Mouse (Mus musculus) C2C12 (cell line): ENCODE measurements around the gene Rsph6a. TPM values are rescaled to one million over a fixed set of nuclear protein-coding genes. Genes with fewer than 3 reads are reported as not detected.

Source experiments
- H3K27me3 ChIP-seq: one replicate; pipeline ENCODE4 v1.6.1; 2011; ENCODE audit not compliant: control insufficient read depth, insufficient read depth, insufficient read length
- H3K36me3 ChIP-seq: one replicate; pipeline ENCODE4 v1.6.1; 2011; ENCODE audit not compliant: control insufficient read depth, insufficient read depth
- H3K4me3 ChIP-seq: one replicate; pipeline ENCODE4 v1.5.1; 2011; ENCODE audit warnings: mild to moderate bottlenecking, control low read depth; ENCODE audit not compliant: poor library complexity, insufficient read depth, severe bottlenecking
- H3K79me2 ChIP-seq: one replicate; pipeline ENCODE4 v1.6.1; 2011; ENCODE audit not compliant: control insufficient read depth, insufficient read depth
- H3K79me3 ChIP-seq: one replicate; pipeline ENCODE4 v1.6.1; 2011; ENCODE audit warnings: low read depth, control low read depth
- H3ac ChIP-seq: one replicate; pipeline ENCODE3; 2011; ENCODE audit warnings: low read depth; ENCODE audit not compliant: control insufficient read depth, insufficient read length
- CEBPB ChIP-seq: IDR thresholded peaks from one replicate; pipeline ENCODE4 v1.6.1; 2011; ENCODE audit warnings: low read depth, mild to moderate bottlenecking, control low read depth, moderate library complexity
- CTCF ChIP-seq: IDR thresholded peaks from one replicate; pipeline ENCODE4 v1.5.1; 2011; ENCODE audit not compliant: control insufficient read depth, insufficient read depth, insufficient read length
- FOSL1 ChIP-seq: IDR thresholded peaks from one replicate; pipeline ENCODE4 v1.8.0; 2011; ENCODE audit warnings: mild to moderate bottlenecking, low read length; ENCODE audit not compliant: poor library complexity, insufficient read depth, severe bottlenecking
- MAX ChIP-seq: IDR thresholded peaks from one replicate; pipeline ENCODE4 v1.6.1; 2011; ENCODE audit warnings: mild to moderate bottlenecking, control low read depth
- MYOD1 ChIP-seq: IDR thresholded peaks from one replicate; pipeline ENCODE4 v1.6.1; 2011; ENCODE audit warnings: low read depth; ENCODE audit not compliant: control insufficient read depth, insufficient read length
- MYOG ChIP-seq: IDR thresholded peaks from one replicate; pipeline ENCODE4 v1.6.1; 2011; ENCODE audit not compliant: control insufficient read depth, insufficient read length; ENCODE audit errors: extremely low read depth
- USF1 ChIP-seq: IDR thresholded peaks from one replicate; pipeline ENCODE4 v1.6.1; 2011; ENCODE audit warnings: low read depth, mild to moderate bottlenecking, control low read depth, moderate library complexity
- polyA plus RNA-seq: library from polyadenylated mRNA; unstranded; fragments of >200 nt; fragmentation: generic; extraction: Trizol; gene quantifications from one replicate; pipeline ENCODE4 v1.2.1, GENCODE M21; 2012; ENCODE audit warnings: missing spikeins

Gene Rsph6a
- polyA plus RNA-seq, 1 experiment: 0.09 TPM

GRCm38 (mm10) chr7:19050172-19050571 lies 4.3 kb upstream of the Rsph6a start:
- Histone ChIP-seq H3K79me2 (no peaks in the 10 kb centered on the region), H3K27me3 (no peaks in the 10 kb centered on the region), H3K36me3 (peaks cover 22% of the 10 kb centered on the region), H3ac (no peak overlapping the region), H3K79me3 (no peaks in the 10 kb centered on the region), H3K4me3 (no peak overlapping the region)
- TF ChIP-seq MAX (no peak), FOSL1 (no peak), USF1 (no peak), CEBPB (no peak), CTCF (no peak), MYOD1 (no peak), MYOG (no peak)

DNA sequence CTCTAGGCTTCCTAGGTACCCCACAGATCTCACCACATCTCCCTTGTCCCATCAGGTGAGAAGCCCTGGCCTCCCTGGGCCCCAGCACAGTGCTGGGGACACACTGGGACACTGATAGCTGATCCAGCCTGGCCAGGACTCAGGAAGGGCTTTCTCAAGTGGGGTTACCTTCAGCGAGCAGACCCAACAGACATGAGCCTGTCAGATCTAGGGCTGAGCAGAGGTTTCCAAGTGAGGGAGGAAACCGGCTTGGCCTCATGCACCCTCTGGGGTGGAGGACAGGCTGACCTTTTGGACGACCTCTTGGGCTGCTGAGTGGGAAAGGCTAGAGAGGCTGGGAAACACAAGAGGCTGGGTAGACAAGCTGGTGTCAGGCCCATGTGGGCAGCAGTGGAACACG lies 3.3 kb upstream of the Rsph6a start:
- no peak overlapping the region for H3K4me3 ChIP-seq
- H3ac ChIP-seq: no peak overlapping the region
- no peak for TF ChIP-seq MYOD1
- no peak for TF ChIP-seq CEBPB
- TF ChIP-seq FOSL1: no peak
- TF ChIP-seq CTCF: no peak
- no peak for TF ChIP-seq MYOG
- no peak for TF ChIP-seq MAX
- no peak for TF ChIP-seq USF1
- H3K79me2 ChIP-seq: no peaks in the 10 kb centered on the region
- H3K36me3 ChIP-seq: peaks cover 22% of the 10 kb centered on the region
- H3K79me3 ChIP-seq: no peaks in the 10 kb centered on the region
- no peaks in the 10 kb centered on the region for H3K27me3 ChIP-seq

DNA sequence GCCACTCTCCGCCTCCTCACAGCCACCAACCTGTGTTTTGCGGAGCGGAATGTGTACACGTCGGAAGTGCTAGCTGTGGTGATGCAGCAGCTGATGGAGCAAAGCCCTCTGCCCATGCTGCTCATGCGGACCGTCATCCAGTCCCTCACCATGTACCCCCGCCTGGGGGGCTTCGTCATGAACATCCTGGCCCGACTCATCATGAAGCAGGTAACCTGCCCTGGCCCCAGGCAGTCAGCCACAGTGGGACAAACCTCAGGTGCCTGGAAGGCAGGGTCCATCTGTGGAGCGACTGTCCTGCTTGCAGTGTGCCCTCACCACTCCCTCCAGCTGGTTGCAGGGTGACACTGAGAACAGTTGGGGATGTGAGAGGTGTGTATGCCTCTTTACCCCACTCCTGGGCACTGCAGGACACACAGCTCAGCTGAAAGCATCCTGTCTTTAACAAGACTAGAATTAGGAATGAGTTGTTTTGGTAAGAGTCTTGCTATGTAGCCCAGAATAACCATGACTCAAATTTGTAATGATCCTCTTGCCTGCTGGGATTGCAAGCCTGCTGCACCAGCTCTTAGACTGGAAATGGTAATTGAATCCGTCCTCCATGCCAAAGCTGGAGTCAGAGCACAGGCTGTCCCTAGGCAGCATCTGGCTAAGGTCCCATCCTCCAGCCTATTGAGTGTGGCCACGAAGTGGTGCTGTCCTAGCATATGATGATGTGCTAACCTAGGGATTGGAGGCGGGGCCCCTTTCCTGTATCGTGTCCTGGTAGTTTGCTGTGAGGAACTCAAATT lies 1.9 kb upstream of the Rsph6a start:
- Histone ChIP-seq H3K79me3 (no peaks in the 10 kb centered on the region), H3K36me3 (peaks cover 14% of the 10 kb centered on the region), H3K79me2 (no peaks in the 10 kb centered on the region), H3K27me3 (no peaks in the 10 kb centered on the region), H3K4me3 (no peak overlapping the region), H3ac (no peak overlapping the region)
- TF ChIP-seq MYOD1: no peak
- TF ChIP-seq USF1: no peak
- TF ChIP-seq FOSL1: no peak
- TF ChIP-seq CEBPB: no peak
- no peak for TF ChIP-seq MYOG
- TF ChIP-seq CTCF: no peak
- TF ChIP-seq MAX: no peak

GRCm38 (mm10) chr7:19053136-19053532 lies 1.4 kb upstream of the Rsph6a start:
- TF ChIP-seq MAX (no peak), USF1 (no peak)
- peaks cover 14% of the 10 kb centered on the region for H3K36me3 ChIP-seq
- no peaks in the 10 kb centered on the region for H3K27me3 ChIP-seq

GRCm38 (mm10) chr7:19054777-19055076 lies 237 bp downstream of the Rsph6a start:
- TF ChIP-seq MYOD1 (no peak), MAX (no peak), FOSL1 (no peak), CEBPB (no peak), MYOG (no peak), USF1 (no peak), CTCF (no peak)
- Histone ChIP-seq H3K4me3 (no peak overlapping the region), H3K27me3 (no peaks in the 10 kb centered on the region), H3K36me3 (peaks cover 11% of the 10 kb centered on the region), H3K79me2 (no peaks in the 10 kb centered on the region), H3ac (no peak overlapping the region), H3K79me3 (no peaks in the 10 kb centered on the region)

More at GRCm38 (mm10) chr7:19053136-19053532, 1.4 kb upstream of the Rsph6a start:
- Histone ChIP-seq H3K79me2 (no peaks in the 10 kb centered on the region), H3K4me3 (no peak overlapping the region), H3ac (no peak overlapping the region), H3K79me3 (no peaks in the 10 kb centered on the region)

DNA sequence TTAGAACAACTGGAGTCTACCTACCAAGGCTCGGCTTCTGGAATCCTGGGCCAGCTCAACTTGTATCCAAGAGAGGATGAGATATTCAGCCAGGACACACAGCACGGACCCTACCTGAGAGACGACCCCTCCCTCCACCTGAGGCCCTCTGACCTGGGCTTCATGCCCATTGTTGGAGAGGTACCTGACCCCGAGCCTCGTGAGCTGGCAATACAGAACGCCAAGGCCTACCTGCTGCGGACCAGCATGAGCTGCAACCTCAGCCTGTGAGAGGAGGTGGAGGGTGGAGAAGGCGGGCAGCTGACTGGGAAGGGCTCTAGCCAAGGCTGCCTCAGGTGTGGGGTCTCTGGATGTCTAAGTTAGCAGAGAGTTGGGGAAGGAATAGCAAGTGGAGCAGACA lies 618 bp downstream of the Rsph6a start:
- H3ac ChIP-seq: no peak overlapping the region
- H3K79me2 ChIP-seq: no peaks in the 10 kb centered on the region
- TF ChIP-seq USF1 (no peak), CTCF (no peak)
- H3K36me3 ChIP-seq: peaks cover 7% of the 10 kb centered on the region
- no peaks in the 10 kb centered on the region for H3K79me3 ChIP-seq
- no peak overlapping the region for H3K4me3 ChIP-seq
- H3K27me3 ChIP-seq: no peaks in the 10 kb centered on the region
